Mouse (Mus musculus) midbrain, embryonic 12.5 days (tissue): ENCODE results near the gene Spata25. TPM values are rescaled to one million over a fixed set of nuclear protein-coding genes. Genes with fewer than 3 reads are reported as not detected.
"Not testable (repeated sequence)": the region's sequence is repeated elsewhere in the genome, so short reads cannot be mapped to it uniquely, and the experiment has no call there.

Source experiments
- ATAC-seq: fragments of 200-750 bp; cut with Nextera tagmentation; 2 replicates; pipeline ENCODE4 v1.8.0; 2017; ENCODE audit warnings: low read depth, moderate TSS enrichment, moderate library complexity; ENCODE audit not compliant: low FRiP score
- H3K27ac ChIP-seq: fragments of 300-500 bp; sonication (generic); replicated peaks from 2 replicates; pipeline ENCODE4 v1.5.1; 2016; ENCODE audit warnings: mild to moderate bottlenecking
- H3K27me3 ChIP-seq: fragments of 300-500 bp; sonication (generic); 2 replicates; pipeline ENCODE4 v1.6.1; 2016; ENCODE audit warnings: mild to moderate bottlenecking
- H3K36me3 ChIP-seq: fragments of 300-500 bp; sonication (generic); 2 replicates; pipeline ENCODE4 v1.6.1; 2016
- H3K4me1 ChIP-seq: fragments of 300-500 bp; sonication (generic); 2 replicates; pipeline ENCODE4 v1.6.1; 2016
- H3K4me2 ChIP-seq: fragments of 300-500 bp; sonication (generic); replicated peaks from 2 replicates; pipeline ENCODE4 v1.6.1; 2016; ENCODE audit warnings: mild to moderate bottlenecking, moderate library complexity
- H3K4me3 ChIP-seq: fragments of 300-500 bp; sonication (generic); 2 replicates; pipeline ENCODE4 v1.5.1; 2016; ENCODE audit warnings: mild to moderate bottlenecking
- H3K9ac ChIP-seq: fragments of 300-500 bp; sonication (generic); replicated peaks from 2 replicates; pipeline ENCODE4 v1.6.1; 2016; ENCODE audit warnings: mild to moderate bottlenecking, moderate library complexity
- H3K9me3 ChIP-seq: fragments of 300-500 bp; sonication (generic); 2 replicates; pipeline ENCODE4 v1.6.1; 2016; ENCODE audit warnings: mild to moderate bottlenecking
- WGBS: fragments of 180-500 bp; shearing (Covaris S2); methylation state at CpG from one replicate; pipeline ENCODE4 v1.1.7; 2016; 5-methylcytosine and 5-hydroxymethylcytosine counted together
- polyA plus RNA-seq: library from polyadenylated mRNA; unstranded; fragments of >200 nt; fragmentation: Nextera tagmentation; extraction: Ambion mirVana; gene quantifications from 2 replicates; pipeline ENCODE4 v1.2.1, GENCODE M21; 2016

The Spata25 gene
- polyA plus RNA-seq, 1 experiment from 2014 or later, result 0.24 TPM

- Histone ChIP-seq H3K27me3 (peaks cover 26% of the 10 kb centered on the region), H3K27ac (no peak overlapping the region; the same call in 1 of the 2 replicates), H3K4me3 (no peak overlapping the region), H3K4me1 (peaks cover 10% of the 10 kb centered on the region), H3K4me2 (no peak overlapping the region), H3K9me3 (no peaks in the 10 kb centered on the region), H3K36me3 (no peaks in the 10 kb centered on the region), H3K9ac (no peak overlapping the region)
- WGBS, result 65% methylated on average over 9 of the region's 9 CpGs
- no peak for ATAC-seq
These were observed 34.0 kb upstream of the Spata25 start for GRCm38 (mm10) chr2:164862179-164862861.

GRCm38 (mm10) chr2:164861094-164861493 lies 32.8 kb upstream of the Spata25 start:
- Histone ChIP-seq H3K9me3 (no peaks in the 10 kb centered on the region), H3K27me3 (peaks cover 36% of the 10 kb centered on the region), H3K4me3 (no peak overlapping the region), H3K27ac (no peak overlapping the region), H3K9ac (no peak overlapping the region), H3K36me3 (no peaks in the 10 kb centered on the region), H3K4me1 (peaks cover 22% of the 10 kb centered on the region), H3K4me2 (no peak overlapping the region)
- WGBS, result 77% methylated on average over 4 of the region's 4 CpGs
- ATAC-seq, result no peak

GRCm38 (mm10) chr2:164859640-164860432 lies 31.5 kb upstream of the Spata25 start:
- no peak for ATAC-seq
- Histone ChIP-seq H3K4me1 (peaks cover 22% of the 10 kb centered on the region), H3K4me2 (no peak overlapping the region), H3K4me3 (no peak overlapping the region), H3K27ac (no peak overlapping the region), H3K9me3 (no peaks in the 10 kb centered on the region), H3K36me3 (no peaks in the 10 kb centered on the region), H3K27me3 (peaks cover 43% of the 10 kb centered on the region), H3K9ac (no peak overlapping the region)
- WGBS, result 58% methylated on average over 9 of the region's 9 CpGs

- H3K27me3 ChIP-seq, result peaks cover 46% of the 10 kb centered on the region
- no peaks in the 10 kb centered on the region for H3K9me3 ChIP-seq
- H3K4me3 ChIP-seq, result no peak overlapping the region
- no peaks in the 10 kb centered on the region for H3K36me3 ChIP-seq
- no peak overlapping the region for H3K27ac ChIP-seq
- no peak overlapping the region for H3K4me2 ChIP-seq
- no peak for ATAC-seq
- no peak overlapping the region for H3K9ac ChIP-seq
- peaks cover 22% of the 10 kb centered on the region for H3K4me1 ChIP-seq
- WGBS, result 56% methylated on average over 2 of the region's 2 CpGs
These were observed 30.8 kb upstream of the Spata25 start for GRCm38 (mm10) chr2:164859155-164859554.

- Histone ChIP-seq H3K4me2 (peak overlapping the region; percentile 95), H3K4me3 (peak overlapping the region; percentile 52), H3K36me3 (no peaks in the 10 kb centered on the region), H3K9me3 (no peaks in the 10 kb centered on the region), H3K9ac (peak overlapping the region; percentile 66), H3K27ac (0 out of 2 replicates have a peak overlapping the region, but pooled peaks have one; percentile 58), H3K4me1 (peaks cover 22% of the 10 kb centered on the region), H3K27me3 (peaks cover 46% of the 10 kb centered on the region)
- ATAC-seq, result no peak; the same call in 1 of the 2 replicates
- WGBS, result 3% methylated on average over 19 of the region's 19 CpGs
These were observed 29.7 kb upstream of the Spata25 start for GRCm38 (mm10) chr2:164857842-164858553.

GRCm38 (mm10) chr2:164857101-164857821 lies 28.9 kb upstream of the Spata25 start, which contains the start of gene Pltp:
TSS of gene Pltp (minus strand) at chr2:164857711.
- ATAC-seq, result peak; percentile 90
- Histone ChIP-seq H3K27ac (peak within 1 kb of the TSS; percentile 58; the same call in 1 of the 2 replicates), H3K9ac (peak within 1 kb of the TSS; percentile 66), H3K4me3 (peak within 1 kb of the TSS; percentile 52), H3K27me3 (peaks cover 46% of the 10 kb centered on the region), H3K4me1 (peaks cover 22% of the 10 kb centered on the region), H3K36me3 (no peaks in the 10 kb centered on the region), H3K9me3 (no peaks in the 10 kb centered on the region), H3K4me2 (peak within 1 kb of the TSS; percentile 95)
- under 1% methylated on average over 46 of the region's 47 CpGs for WGBS

- 0 out of 2 replicates have a peak overlapping the region, but pooled peaks have one; percentile 58 for H3K27ac ChIP-seq
- H3K9me3 ChIP-seq, result no peaks in the 10 kb centered on the region
- WGBS, result 1% methylated on average over 42 of the region's 42 CpGs
- H3K4me3 ChIP-seq, result peak overlapping the region; percentile 52
- peaks cover 46% of the 10 kb centered on the region for H3K27me3 ChIP-seq
- peak overlapping the region; percentile 95 for H3K4me2 ChIP-seq
- ATAC-seq, result peak; percentile 13; the same call in 1 of the 2 replicates
- H3K4me1 ChIP-seq, result peaks cover 22% of the 10 kb centered on the region
- H3K9ac ChIP-seq, result peak overlapping the region; percentile 66
- 0 out of 2 replicates have a peak, but pooled peaks cover 4% of the 10 kb centered on the region for H3K36me3 ChIP-seq
These were observed 28.2 kb upstream of the Spata25 start for GRCm38 (mm10) chr2:164856309-164857100.

GRCm38 (mm10) chr2:164855572-164855971 lies 27.2 kb upstream of the Spata25 start:
- peaks cover 22% of the 10 kb centered on the region for H3K4me1 ChIP-seq
- H3K4me2 ChIP-seq, result 0 out of 2 replicates have a peak overlapping the region, but pooled peaks have one; percentile 95
- 72% methylated on average over 5 of the region's 5 CpGs for WGBS
- not testable (repeated sequence) for ATAC-seq, H3K9me3 ChIP-seq, H3K9ac ChIP-seq, H3K27ac ChIP-seq
- peaks cover 11% of the 10 kb centered on the region; the same call in 1 of the 2 replicates for H3K36me3 ChIP-seq
- peaks cover 46% of the 10 kb centered on the region for H3K27me3 ChIP-seq
- H3K4me3 ChIP-seq, result peak overlapping the region; percentile 52; the same call in 1 of the 2 replicates

- H3K9me3 ChIP-seq, result no peaks in the 10 kb centered on the region
- H3K4me1 ChIP-seq, result no peaks in the 10 kb centered on the region
- H3K4me2 ChIP-seq, result no peak overlapping the region
- ATAC-seq, result no peak
- H3K27me3 ChIP-seq, result peaks cover 5% of the 10 kb centered on the region; the same call in 1 of the 2 replicates
- H3K4me3 ChIP-seq, result no peak overlapping the region
- 87% methylated on average over 8 of the region's 8 CpGs for WGBS
- no peak overlapping the region for H3K9ac ChIP-seq
- peaks cover 23% of the 10 kb centered on the region; the same call in 1 of the 2 replicates for H3K36me3 ChIP-seq
- no peak overlapping the region for H3K27ac ChIP-seq
These were observed 21.7 kb upstream of the Spata25 start for GRCm38 (mm10) chr2:164850061-164850460.

- 54% methylated on average over 3 of the region's 3 CpGs for WGBS
- H3K27ac ChIP-seq, result no peak overlapping the region
These were observed 17.4 kb upstream of the Spata25 start for GRCm38 (mm10) chr2:164845782-164846181.

More at GRCm38 (mm10) chr2:164845782-164846181, 17.4 kb upstream of the Spata25 start:
- H3K4me3 ChIP-seq, result no peak overlapping the region
- no peaks in the 10 kb centered on the region for H3K4me1 ChIP-seq
- H3K4me2 ChIP-seq, result no peak overlapping the region
- ATAC-seq, result no peak
- no peaks in the 10 kb centered on the region for H3K27me3 ChIP-seq
- no peak overlapping the region for H3K9ac ChIP-seq
- no peaks in the 10 kb centered on the region for H3K9me3 ChIP-seq
- peaks cover 12% of the 10 kb centered on the region; the same call in 1 of the 2 replicates for H3K36me3 ChIP-seq
